Mouse (Mus musculus): Measurements from ENCODE around the gene Gatc. TPM values are rescaled to one million over a fixed set of nuclear protein-coding genes. Genes with fewer than 3 reads are reported as not detected.

Gatc gene
- polyA plus RNA-seq, 1 experiment, result 12.9 TPM

GRCm38 (mm10) chr5:115371736-115372135, 30.8 kb upstream of the Gatc start:
- H3K36me3 ChIP-seq (ENCODE audit: control insufficient read depth, insufficient read depth, low read length, poor library complexity, severe bottlenecking), result no peaks in the 10 kb centered on the region
- H3K4me3 ChIP-seq (ENCODE audit: low read depth, low read length), result no peak overlapping the region
- TF ChIP-seq EP300 (IDR thresholded peaks at IDR 0.05; ENCODE audit: insufficient read depth, low read depth, low read length), result no peak
- TF ChIP-seq POLR2A (IDR thresholded peaks at IDR 0.05; ENCODE audit: insufficient read depth, low read length), result no peak
- TF ChIP-seq CTCF (IDR thresholded peaks at IDR 0.05; ENCODE audit: low read depth, low read length), result no peak
- no peak overlapping the region for H3K9ac ChIP-seq (ENCODE audit: low read depth, poor library complexity, severe bottlenecking)
- no peaks in the 10 kb centered on the region for H3K9me3 ChIP-seq (replicated peaks; ENCODE audit: control insufficient read depth, insufficient read depth, low read length, poor library complexity, severe bottlenecking)
- H3K27ac ChIP-seq (ENCODE audit: insufficient read depth, low read length), result peak overlapping the region; percentile 4; the same call in 1 of the 2 replicates
- H3K27me3 ChIP-seq (ENCODE audit: control insufficient read depth, insufficient read depth, low read length, poor library complexity, severe bottlenecking), result no peaks in the 10 kb centered on the region
- H3K4me1 ChIP-seq (ENCODE audit: control insufficient read depth, insufficient read depth, low read length), result peaks cover 10% of the 10 kb centered on the region

GRCm38 (mm10) chr5:115364782-115365181, 23.8 kb upstream of the Gatc start:
- Histone ChIP-seq H3K4me1 (ENCODE audit: control insufficient read depth, insufficient read depth, low read length) (peaks cover 4% of the 10 kb centered on the region), H3K27me3 (ENCODE audit: control insufficient read depth, insufficient read depth, low read length, poor library complexity, severe bottlenecking) (no peaks in the 10 kb centered on the region), H3K9me3 (replicated peaks; ENCODE audit: control insufficient read depth, insufficient read depth, low read length, poor library complexity, severe bottlenecking) (no peaks in the 10 kb centered on the region), H3K9ac (ENCODE audit: low read depth, poor library complexity, severe bottlenecking) (no peak overlapping the region), H3K36me3 (ENCODE audit: control insufficient read depth, insufficient read depth, low read length, poor library complexity, severe bottlenecking) (no peaks in the 10 kb centered on the region), H3K27ac (ENCODE audit: insufficient read depth, low read length) (no peak overlapping the region), H3K4me3 (ENCODE audit: low read depth, low read length) (no peak overlapping the region)
- TF ChIP-seq POLR2A (IDR thresholded peaks at IDR 0.05; ENCODE audit: insufficient read depth, low read length), result no peak
- TF ChIP-seq EP300 (IDR thresholded peaks at IDR 0.05; ENCODE audit: insufficient read depth, low read depth, low read length), result no peak
- TF ChIP-seq CTCF (IDR thresholded peaks at IDR 0.05; ENCODE audit: low read depth, low read length), result no peak

DNA sequence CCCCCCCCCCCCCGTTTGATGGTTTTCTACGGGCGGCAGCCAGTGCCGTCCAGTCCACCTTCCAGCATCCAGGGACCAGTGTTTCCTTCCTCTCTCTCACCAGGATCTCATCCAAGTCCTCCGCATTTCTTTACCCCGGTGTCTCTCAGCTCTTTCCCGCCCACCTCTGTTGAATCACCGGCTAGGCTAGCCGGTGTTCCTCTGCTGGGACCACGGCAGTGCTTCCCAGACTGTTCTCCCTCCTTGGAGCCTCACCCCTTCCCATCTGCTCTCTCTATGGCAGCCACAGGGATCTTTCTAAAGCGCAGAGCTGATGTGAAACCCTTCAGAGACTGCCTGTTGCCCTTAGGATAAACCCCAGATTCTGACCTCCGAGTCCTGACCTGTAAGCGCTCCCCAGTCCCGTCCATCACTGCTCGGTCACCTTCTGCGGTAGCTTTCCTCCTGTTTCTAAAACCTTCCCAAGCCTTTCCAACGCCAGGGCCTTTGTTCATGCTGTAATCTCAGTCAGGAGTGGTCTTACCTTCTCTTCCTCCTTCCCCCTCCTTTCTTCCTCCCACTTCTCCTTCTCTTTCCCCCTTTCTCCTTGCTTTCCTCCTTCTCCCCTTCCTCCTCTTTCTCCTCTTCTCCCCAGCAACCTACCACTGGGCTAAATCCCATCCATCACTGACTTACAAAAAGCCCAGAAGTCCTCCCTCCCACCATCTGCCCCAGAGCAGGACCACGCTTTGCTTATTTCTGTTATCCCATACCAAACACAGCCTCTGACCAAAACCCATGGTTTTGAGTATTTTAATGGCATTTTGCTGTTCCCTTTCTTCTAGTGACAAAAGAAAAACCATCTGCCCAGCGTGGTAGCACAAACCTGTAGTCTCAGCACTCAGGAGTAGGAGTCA, 22.1 kb upstream of the Gatc start:
- H3K4me3 ChIP-seq (ENCODE audit: low read depth, low read length), result no peak overlapping the region
- no peaks in the 10 kb centered on the region for H3K27me3 ChIP-seq (ENCODE audit: control insufficient read depth, insufficient read depth, low read length, poor library complexity, severe bottlenecking)
- H3K4me1 ChIP-seq (ENCODE audit: control insufficient read depth, insufficient read depth, low read length), result peaks cover 2% of the 10 kb centered on the region
- H3K36me3 ChIP-seq (ENCODE audit: control insufficient read depth, insufficient read depth, low read length, poor library complexity, severe bottlenecking), result no peaks in the 10 kb centered on the region
- H3K9ac ChIP-seq (ENCODE audit: low read depth, poor library complexity, severe bottlenecking), result 0 out of 2 replicates have a peak overlapping the region, but pooled peaks have one; percentile 8
- no peaks in the 10 kb centered on the region for H3K9me3 ChIP-seq (replicated peaks; ENCODE audit: control insufficient read depth, insufficient read depth, low read length, poor library complexity, severe bottlenecking)
- TF ChIP-seq CTCF (IDR thresholded peaks at IDR 0.05; ENCODE audit: low read depth, low read length), result no peak
- TF ChIP-seq POLR2A (IDR thresholded peaks at IDR 0.05; ENCODE audit: insufficient read depth, low read length), result no peak
- no peak for TF ChIP-seq EP300 (IDR thresholded peaks at IDR 0.05; ENCODE audit: insufficient read depth, low read depth, low read length)
- H3K27ac ChIP-seq (ENCODE audit: insufficient read depth, low read length), result 0 out of 2 replicates have a peak overlapping the region, but pooled peaks have one; percentile 9

- H3K36me3 ChIP-seq (ENCODE audit: control insufficient read depth, insufficient read depth, low read length, poor library complexity, severe bottlenecking), result no peaks in the 10 kb centered on the region
- no peaks in the 10 kb centered on the region for H3K9me3 ChIP-seq (replicated peaks; ENCODE audit: control insufficient read depth, insufficient read depth, low read length, poor library complexity, severe bottlenecking)
- peak overlapping the region; percentile 8; the same call in 1 of the 2 replicates for H3K4me3 ChIP-seq (ENCODE audit: low read depth, low read length)
- H3K9ac ChIP-seq (ENCODE audit: low read depth, poor library complexity, severe bottlenecking), result no peak overlapping the region
- H3K27ac ChIP-seq (ENCODE audit: insufficient read depth, low read length), result no peak overlapping the region
- TF ChIP-seq POLR2A (IDR thresholded peaks at IDR 0.05; ENCODE audit: insufficient read depth, low read length) (no peak), EP300 (IDR thresholded peaks at IDR 0.05; ENCODE audit: insufficient read depth, low read depth, low read length) (no peak), CTCF (IDR thresholded peaks at IDR 0.05; ENCODE audit: low read depth, low read length) (no peak)
- peaks cover 2% of the 10 kb centered on the region for H3K4me1 ChIP-seq (ENCODE audit: control insufficient read depth, insufficient read depth, low read length)
- H3K27me3 ChIP-seq (ENCODE audit: control insufficient read depth, insufficient read depth, low read length, poor library complexity, severe bottlenecking), result no peaks in the 10 kb centered on the region
Observed at GRCm38 (mm10) chr5:115362216-115362615, 21.2 kb upstream of the Gatc start.

DNA sequence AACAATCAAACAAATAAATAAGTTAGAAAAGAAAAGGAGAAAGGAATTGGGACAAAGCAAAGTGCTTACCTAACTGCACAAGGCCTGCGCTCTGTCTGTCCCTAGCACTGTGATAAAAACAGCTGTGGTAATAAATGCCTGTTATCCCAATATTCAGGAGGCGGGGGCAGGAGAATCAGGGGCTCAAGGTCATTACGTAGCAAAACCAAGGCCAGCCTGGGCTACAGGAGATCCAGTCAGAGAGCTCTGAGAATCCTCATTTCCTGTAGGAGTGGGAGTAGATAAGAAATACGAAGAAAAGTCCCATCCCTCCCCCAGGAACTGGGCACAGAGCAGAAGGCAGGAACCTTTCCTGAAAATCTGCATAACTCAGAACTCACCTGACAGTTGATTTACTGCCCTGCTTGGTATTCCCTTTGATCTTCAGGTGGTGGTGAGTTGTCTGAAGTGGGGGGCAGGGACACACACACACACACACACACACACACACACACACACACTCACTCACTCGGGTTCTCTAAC, 18.9 kb upstream of the Gatc start:
- H3K36me3 ChIP-seq (ENCODE audit: control insufficient read depth, insufficient read depth, low read length, poor library complexity, severe bottlenecking), result no peaks in the 10 kb centered on the region
- H3K4me1 ChIP-seq (ENCODE audit: control insufficient read depth, insufficient read depth, low read length), result no peaks in the 10 kb centered on the region
- TF ChIP-seq POLR2A (IDR thresholded peaks at IDR 0.05; ENCODE audit: insufficient read depth, low read length) (no peak), CTCF (IDR thresholded peaks at IDR 0.05; ENCODE audit: low read depth, low read length) (no peak), EP300 (IDR thresholded peaks at IDR 0.05; ENCODE audit: insufficient read depth, low read depth, low read length) (no peak)
- H3K9ac ChIP-seq (ENCODE audit: low read depth, poor library complexity, severe bottlenecking), result peak overlapping the region; percentile 11; the same call in 1 of the 2 replicates
- no peaks in the 10 kb centered on the region for H3K27me3 ChIP-seq (ENCODE audit: control insufficient read depth, insufficient read depth, low read length, poor library complexity, severe bottlenecking)
- H3K4me3 ChIP-seq (ENCODE audit: low read depth, low read length), result no peak overlapping the region
- no peak overlapping the region for H3K27ac ChIP-seq (ENCODE audit: insufficient read depth, low read length)
- no peaks in the 10 kb centered on the region for H3K9me3 ChIP-seq (replicated peaks; ENCODE audit: control insufficient read depth, insufficient read depth, low read length, poor library complexity, severe bottlenecking)

GRCm38 (mm10) chr5:115359438-115359837, 18.5 kb upstream of the Gatc start:
- peak overlapping the region; percentile 11; the same call in 1 of the 2 replicates for H3K9ac ChIP-seq (ENCODE audit: low read depth, poor library complexity, severe bottlenecking)
- no peaks in the 10 kb centered on the region for H3K27me3 ChIP-seq (ENCODE audit: control insufficient read depth, insufficient read depth, low read length, poor library complexity, severe bottlenecking)
- H3K9me3 ChIP-seq (replicated peaks; ENCODE audit: control insufficient read depth, insufficient read depth, low read length, poor library complexity, severe bottlenecking), result no peaks in the 10 kb centered on the region
- H3K4me3 ChIP-seq (ENCODE audit: low read depth, low read length), result no peak overlapping the region
- no peaks in the 10 kb centered on the region for H3K36me3 ChIP-seq (ENCODE audit: control insufficient read depth, insufficient read depth, low read length, poor library complexity, severe bottlenecking)
- H3K4me1 ChIP-seq (ENCODE audit: control insufficient read depth, insufficient read depth, low read length), result no peaks in the 10 kb centered on the region
- peak overlapping the region; percentile 76 for H3K27ac ChIP-seq (ENCODE audit: insufficient read depth, low read length)
- TF ChIP-seq POLR2A (IDR thresholded peaks at IDR 0.05; ENCODE audit: insufficient read depth, low read length) (no peak), EP300 (IDR thresholded peaks at IDR 0.05; ENCODE audit: insufficient read depth, low read depth, low read length) (no peak), CTCF (IDR thresholded peaks at IDR 0.05; ENCODE audit: low read depth, low read length) (no peak)
